Mouse (Mus musculus) gastrocnemius, postnatal 10 days (tissue): ENCODE measurements around the gene Prkg1. TPM values are rescaled to one million over a fixed set of nuclear protein-coding genes. Genes with fewer than 3 reads are reported as not detected.
"Not testable (repeated sequence)": the region's sequence is repeated elsewhere in the genome, so short reads cannot be mapped to it uniquely, and the experiment has no call there.

ENCODE experiments used
- DNase-seq: peaks from one replicate; pipeline ENCODE4 v3.0.0; 2021; ENCODE audit warnings: mixed read lengths
- total RNA-seq, 2 experiments: library from RNA; stranded (reverse); gene quantifications; 2 replicates each; pipeline ENCODE4 v1.2.3; 2021

The Prkg1 gene
- total RNA-seq, 2 experiments from 2014 or later, result 30.5 to 38.3 TPM

GRCm38 (mm10) chr19:30563876-30564275 lies 1201.0 kb downstream of the Prkg1 start:
- no peak for DNase-seq

- no peak for DNase-seq
These were observed 1206.8 kb downstream of the Prkg1 start for GRCm38 (mm10) chr19:30558024-30558423.

DNA sequence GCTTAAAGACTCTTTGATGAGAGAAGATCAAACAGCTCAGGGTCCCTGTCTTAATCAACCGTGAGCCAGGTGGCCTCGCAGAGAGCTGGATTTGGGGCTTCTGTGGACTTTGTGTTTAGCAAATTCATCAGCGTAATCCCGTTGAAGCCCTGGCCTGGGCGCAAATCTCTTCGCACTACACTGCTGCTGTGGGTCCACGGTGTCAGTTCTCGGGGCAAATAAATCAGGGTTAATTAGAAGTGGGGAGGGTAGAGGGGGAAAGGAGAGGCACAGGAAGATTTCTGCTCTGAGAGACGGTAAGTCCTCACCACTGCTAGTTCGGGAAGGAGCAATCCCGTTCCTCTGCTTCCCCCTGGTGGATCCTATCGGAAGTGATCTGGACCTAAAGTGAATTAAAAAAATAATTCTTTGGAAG lies 1210.4 kb downstream of the Prkg1 start:
- DNase-seq, result peak; percentile 76

- DNase-seq, result no peak
These were observed 1211.1 kb downstream of the Prkg1 start for GRCm38 (mm10) chr19:30553740-30554139.

DNA sequence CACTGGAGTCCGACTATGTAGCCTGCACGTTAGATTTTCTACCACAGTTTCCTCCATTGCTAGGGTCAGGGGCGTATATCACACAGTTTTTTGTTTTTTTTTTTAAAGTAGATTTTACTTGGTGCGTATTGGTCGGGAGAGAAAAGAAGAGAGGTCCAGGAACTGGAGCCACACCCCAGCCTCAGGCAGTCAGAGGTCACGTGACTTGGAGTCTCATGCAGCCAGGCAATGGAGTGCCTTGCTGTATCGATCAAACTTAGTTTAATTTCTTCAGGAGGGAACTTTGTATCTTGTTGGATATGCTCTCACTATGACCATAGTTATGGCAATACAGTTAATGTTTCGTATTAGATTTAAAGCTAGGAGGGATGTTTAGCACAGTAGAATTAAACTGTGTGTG lies 1212.6 kb downstream of the Prkg1 start:
- DNase-seq, result no peak

DNA sequence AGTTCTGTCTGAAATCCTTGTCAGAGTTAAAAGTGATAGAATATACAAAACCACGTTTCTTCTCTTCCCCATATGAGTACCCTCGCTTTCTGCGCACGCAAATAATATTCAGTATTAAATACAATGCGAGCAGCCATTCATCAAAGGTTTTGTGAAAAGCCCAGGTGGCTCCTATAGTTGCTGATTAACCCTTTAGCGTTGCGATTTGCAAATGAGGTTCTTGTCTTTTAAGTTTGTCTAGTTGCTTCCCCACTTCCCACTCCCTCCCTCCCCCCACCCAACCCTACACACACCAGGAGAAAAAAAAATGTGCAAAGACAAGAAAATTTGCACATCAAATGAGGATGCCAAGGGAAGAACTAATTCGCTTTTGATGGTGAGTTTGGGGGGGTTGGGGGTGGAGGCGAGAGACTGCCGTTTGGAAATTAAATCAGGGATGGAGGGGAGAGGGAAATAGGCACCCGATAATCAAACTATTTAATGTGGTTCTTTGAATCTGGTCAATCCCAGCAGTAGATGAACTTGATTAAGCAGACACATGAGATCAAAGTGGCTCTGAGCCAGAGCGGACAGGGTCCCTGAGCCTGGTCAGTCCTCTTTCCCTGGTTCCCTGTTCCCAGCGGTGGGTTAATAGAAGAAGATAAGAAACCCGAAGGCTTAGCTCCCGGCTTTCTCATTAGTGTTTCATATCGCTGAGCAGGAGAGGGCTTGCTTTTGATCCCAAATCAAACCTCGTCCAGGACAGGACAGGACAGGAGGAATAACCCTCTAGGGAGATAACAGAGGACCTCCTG lies 1214.8 kb downstream of the Prkg1 start:
- DNase-seq, result no peak

- DNase-seq, result no peak
These were observed 1215.6 kb downstream of the Prkg1 start, which contains the start of gene Dkk1 for GRCm38 (mm10) chr19:30549044-30549853. TSS of gene Dkk1 (minus strand) at chr19:30549665.

DNA sequence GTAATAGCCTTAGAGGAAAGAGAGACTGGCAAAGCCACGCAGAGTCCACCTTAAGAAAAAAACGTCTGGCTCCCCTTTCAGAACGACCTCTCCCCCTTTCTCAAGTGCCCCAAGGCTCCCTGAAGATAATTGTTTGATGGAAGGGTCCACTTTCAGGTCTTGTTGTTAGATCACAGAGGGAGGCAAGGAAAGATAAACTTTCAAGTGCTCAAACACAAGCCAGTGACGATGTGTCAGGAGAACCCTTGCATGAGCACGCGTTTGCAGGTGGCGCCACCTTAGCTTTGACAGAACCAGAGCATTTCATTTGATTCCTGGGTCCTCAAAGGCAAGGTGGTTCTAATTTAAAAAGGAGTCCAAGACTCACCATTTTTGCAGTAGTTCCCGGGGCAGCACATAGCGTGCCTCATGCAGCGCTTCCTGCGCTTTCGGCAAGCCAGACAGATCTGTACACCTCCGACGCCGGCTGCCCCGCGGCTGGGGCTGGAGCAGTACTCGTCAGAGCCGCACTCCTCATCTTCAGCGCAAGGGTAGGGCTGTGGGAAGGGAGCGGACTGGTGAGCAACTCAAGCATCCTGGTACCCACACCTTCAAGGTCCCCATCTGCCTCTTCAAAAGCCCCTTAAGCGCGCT lies 1216.3 kb downstream of the Prkg1 start:
- DNase-seq, result no peak

GRCm38 (mm10) chr19:30539365-30539941 lies 1225.4 kb downstream of the Prkg1 start:
- DNase-seq, result not testable (repeated sequence)

DNA sequence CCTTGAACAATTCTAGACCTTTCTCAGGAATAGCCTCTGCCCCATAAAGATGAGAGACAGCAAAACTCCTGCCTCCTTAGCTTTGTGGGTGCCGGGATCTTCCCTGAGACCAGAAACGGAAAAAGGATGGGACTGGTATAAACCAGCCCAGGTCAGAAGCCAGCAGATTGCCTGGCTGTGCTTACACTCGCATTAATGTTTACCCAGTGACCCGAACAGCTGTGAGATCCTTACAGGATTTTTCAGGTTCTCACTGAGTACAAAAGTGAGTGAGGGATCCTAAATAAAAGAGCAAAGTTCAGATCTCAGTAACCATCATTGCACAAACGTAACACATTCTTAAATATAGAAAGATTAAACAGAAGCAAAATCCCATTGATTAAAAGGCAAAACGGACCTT lies 1248.1 kb downstream of the Prkg1 start:
- DNase-seq, result no peak

Other genes with a start within 250 kb of the Prkg1 start
- gene A1cf, start 103.7 kb upstream of the Prkg1 start, total RNA-seq, result not detected